Mouse (Mus musculus) MEL (cell line): Measurements from ENCODE around the gene Fam102a. TPM values are rescaled to one million over a fixed set of nuclear protein-coding genes. Genes with fewer than 3 reads are reported as not detected.

Source experiments
- DNase-seq: peaks from one replicate; pipeline ENCODE4 v3.0.0; 2011; ENCODE audit warnings: low read depth, low spot score
- H3K27ac ChIP-seq: 2 replicates; pipeline ENCODE4 v1.5.1; 2012; ENCODE audit warnings: low read depth, mild to moderate bottlenecking, control low read depth, low read length, moderate library complexity; ENCODE audit not compliant: control insufficient read depth
- H3K27me3 ChIP-seq, 2 experiments: fragments of 150-350 bp in 1 of 2; sonication (generic) in 1 of 2; 2 replicates each; pipeline ENCODE4 v1.6.1; 2012; ENCODE audit warnings: low read length in 2 of 2, mild to moderate bottlenecking in 2 of 2, improper control_type of control experiment in 1 of 2, moderate library complexity in 1 of 2; ENCODE audit not compliant: insufficient read depth in 2 of 2, control insufficient read depth in 1 of 2
- H3K36me3 ChIP-seq, 2 experiments: 2 replicates each; pipeline ENCODE4 v1.6.1; 2012 to 2014; ENCODE audit warnings: low read length in 2 of 2, improper control_type of control experiment in 1 of 2, inconsistent platforms in 1 of 2, mild to moderate bottlenecking in 1 of 2; ENCODE audit not compliant: insufficient read depth in 2 of 2, control insufficient read depth in 1 of 2
- H3K4me1 ChIP-seq, 2 experiments: fragments of 150-350 bp in 1 of 2; sonication (generic) in 1 of 2; 2 replicates each; pipeline ENCODE4 v1.6.1; 2012; ENCODE audit warnings: low read length in 2 of 2, improper control_type of control experiment in 1 of 2, mild to moderate bottlenecking in 1 of 2; ENCODE audit not compliant: insufficient read depth in 2 of 2, control insufficient read depth in 1 of 2
- H3K4me3 ChIP-seq, 2 experiments: fragments of 150-350 bp in 1 of 2; sonication (generic) in 1 of 2; 2 replicates each; pipeline ENCODE4 v1.5.1; 2012; ENCODE audit warnings: low read depth in 2 of 2, low read length in 2 of 2, mild to moderate bottlenecking in 2 of 2, moderate library complexity in 2 of 2, control low read depth in 1 of 2, improper control_type of control experiment in 1 of 2; ENCODE audit not compliant: control insufficient read depth in 1 of 2, insufficient read depth in 1 of 2
- H3K79me2 ChIP-seq: 2 replicates; pipeline ENCODE4 v1.6.1; 2012; ENCODE audit warnings: mild to moderate bottlenecking, low read length, moderate library complexity; ENCODE audit not compliant: control insufficient read depth, poor library complexity, insufficient read depth
- H3K9ac ChIP-seq: 2 replicates; pipeline ENCODE4 v1.6.1; 2012; ENCODE audit warnings: low read depth, mild to moderate bottlenecking, control low read depth, low read length, moderate library complexity; ENCODE audit not compliant: control insufficient read depth, poor library complexity, severe bottlenecking
- H3K9me3 ChIP-seq: fragments of 150-350 bp; sonication (generic); replicated peaks from 2 replicates; pipeline ENCODE4 v1.6.1; 2012; ENCODE audit warnings: mild to moderate bottlenecking, low read length, improper control_type of control experiment, moderate library complexity; ENCODE audit not compliant: insufficient read depth
- BHLHE40 ChIP-seq: IDR thresholded peaks from 2 replicates; pipeline ENCODE4 v1.6.1; 2012; ENCODE audit warnings: low read depth, mild to moderate bottlenecking, inconsistent platforms, low read length, improper control_type of control experiment, borderline replicate concordance
- CTCF ChIP-seq, 3 experiments: IDR thresholded peaks in 2 of 3; conservative IDR thresholded peaks in 1 of 3; 2 replicates each; pipeline ENCODE4 v1.5.1; 2011 to 2012; ENCODE audit warnings: low read length in 3 of 3, low read depth in 2 of 3, mild to moderate bottlenecking in 2 of 3, improper control_type of control experiment in 1 of 3, inconsistent platforms in 1 of 3, mixed read lengths in 1 of 3, moderate library complexity in 1 of 3; ENCODE audit not compliant: control insufficient read depth in 1 of 3, insufficient read depth in 1 of 3, poor library complexity in 1 of 3, severe bottlenecking in 1 of 3
- E2F4 ChIP-seq: IDR thresholded peaks from 2 replicates; pipeline ENCODE4 v1.6.1; 2011; ENCODE audit warnings: low read depth, low read length, improper control_type of control experiment, borderline replicate concordance
- ELF1 ChIP-seq: IDR thresholded peaks from 2 replicates; pipeline ENCODE4 v1.6.1; 2014; ENCODE audit warnings: low read depth, mild to moderate bottlenecking, inconsistent platforms, low read length, improper control_type of control experiment, moderate library complexity
- GATA1 ChIP-seq: IDR thresholded peaks from 2 replicates; pipeline ENCODE4 v1.6.1; 2011; ENCODE audit warnings: low read depth, low read length, improper control_type of control experiment
- JUND ChIP-seq: IDR thresholded peaks from 2 replicates; pipeline ENCODE4 v1.6.1; 2011; ENCODE audit warnings: low read depth, mild to moderate bottlenecking, improper control_type of control experiment, low read length
- MAFK ChIP-seq: IDR thresholded peaks from 2 replicates; pipeline ENCODE4 v1.6.1; 2011; ENCODE audit warnings: low read depth, mild to moderate bottlenecking, low read length, improper control_type of control experiment, borderline replicate concordance
- MAX ChIP-seq: IDR thresholded peaks from 2 replicates; pipeline ENCODE4 v1.6.1; 2011; ENCODE audit warnings: low read length, improper control_type of control experiment
- MAZ ChIP-seq: IDR thresholded peaks from 2 replicates; pipeline ENCODE4 v1.6.1; 2012; ENCODE audit warnings: low read depth, mild to moderate bottlenecking, inconsistent platforms, low read length, improper control_type of control experiment
- MXI1 ChIP-seq: IDR thresholded peaks from 2 replicates; pipeline ENCODE4 v1.6.1; 2011; ENCODE audit warnings: mild to moderate bottlenecking, low read depth, low read length, improper control_type of control experiment
- MYB ChIP-seq: IDR thresholded peaks from 2 replicates; pipeline ENCODE4 v1.6.1; 2011; ENCODE audit warnings: mild to moderate bottlenecking, low read depth, low read length, improper control_type of control experiment
- NELFE ChIP-seq: IDR thresholded peaks from 2 replicates; pipeline ENCODE4 v1.6.1; 2011; ENCODE audit warnings: low read depth, low read length, improper control_type of control experiment
- POLR2A ChIP-seq, 2 experiments: IDR thresholded peaks; 2 replicates each; pipeline ENCODE4 v1.6.1; 2011 to 2012; ENCODE audit warnings: low read length in 2 of 2, mild to moderate bottlenecking in 2 of 2, control low read depth in 1 of 2, improper control_type of control experiment in 1 of 2, low read depth in 1 of 2, moderate library complexity in 1 of 2; ENCODE audit not compliant: control insufficient read depth in 1 of 2, insufficient read depth in 1 of 2, poor library complexity in 1 of 2
- POLR2AphosphoS2 ChIP-seq: IDR thresholded peaks from 2 replicates; pipeline ENCODE4 v1.6.1; 2011; ENCODE audit warnings: low read length, improper control_type of control experiment
- POLR2AphosphoS5 ChIP-seq: IDR thresholded peaks from 2 replicates; pipeline ENCODE4 v1.6.1; 2012; ENCODE audit warnings: low read depth, borderline replicate concordance, mild to moderate bottlenecking, inconsistent platforms, low read length, moderate library complexity, mixed read lengths
- RCOR1 ChIP-seq: IDR thresholded peaks from 2 replicates; pipeline ENCODE4 v1.6.1; 2012; ENCODE audit warnings: low read depth, mild to moderate bottlenecking, inconsistent platforms, low read length, improper control_type of control experiment
- SMC3 ChIP-seq: IDR thresholded peaks from 2 replicates; pipeline ENCODE4 v1.6.1; 2011; ENCODE audit warnings: low read depth, low read length, improper control_type of control experiment
- TAL1 ChIP-seq: IDR thresholded peaks from 2 replicates; pipeline ENCODE4 v1.6.1; 2012; ENCODE audit warnings: mild to moderate bottlenecking, inconsistent platforms, low read length, moderate library complexity, mixed read lengths
- TBP ChIP-seq: IDR thresholded peaks from 2 replicates; pipeline ENCODE4 v1.8.0; 2011; ENCODE audit warnings: low read depth, low read length, improper control_type of control experiment
- TCF12 ChIP-seq: IDR thresholded peaks from 2 replicates; pipeline ENCODE4 v1.6.1; 2014; ENCODE audit warnings: low read depth, mild to moderate bottlenecking, inconsistent platforms, low read length, improper control_type of control experiment, moderate library complexity
- UBTF ChIP-seq: IDR thresholded peaks from 2 replicates; pipeline ENCODE4 v1.6.1; 2012; ENCODE audit warnings: low read depth, mild to moderate bottlenecking, inconsistent platforms, low read length, improper control_type of control experiment, moderate library complexity, borderline replicate concordance; ENCODE audit not compliant: insufficient read depth
- USF2 ChIP-seq, 2 experiments: IDR thresholded peaks; 2 replicates each; pipeline ENCODE4 v1.6.1; 2011 to 2012; ENCODE audit warnings: improper control_type of control experiment in 2 of 2, low read length in 2 of 2, borderline replicate concordance in 1 of 2, inconsistent platforms in 1 of 2, low read depth in 1 of 2, mild to moderate bottlenecking in 1 of 2; ENCODE audit not compliant: insufficient read depth in 1 of 2
- ZC3H11A ChIP-seq: IDR thresholded peaks from 2 replicates; pipeline ENCODE4 v1.6.1; 2012; ENCODE audit warnings: low read depth, mild to moderate bottlenecking, inconsistent platforms, low read length, improper control_type of control experiment
- ZMIZ1 ChIP-seq: IDR thresholded peaks from 2 replicates; pipeline ENCODE4 v1.6.1; 2012; ENCODE audit warnings: low read depth, mild to moderate bottlenecking, inconsistent platforms, low read length, improper control_type of control experiment, moderate library complexity
- polyA plus RNA-seq, 2 experiments: library from polyadenylated mRNA; stranded (reverse) in 1 of 2; unstranded in 1 of 2; fragments of >175 nt in 1 of 2; fragments of >200 nt in 1 of 2; gene quantifications; 2 replicates each; pipeline versions ENCODE4 v1.2.1 to v1.2.4; 2012; ENCODE audit warnings: low replicate concordance in 2 of 2, low read depth in 1 of 2; ENCODE audit not compliant: insufficient read length in 2 of 2, insufficient read depth in 1 of 2, missing spikeins in 1 of 2
- total RNA-seq: library from RNA; depleted of rRNA; stranded (reverse); fragments of 300-350 nt; gene quantifications from 2 replicates; pipeline ENCODE4 v1.2.3, GENCODE M21; 2012

Gene Fam102a
- total and polyA plus RNA-seq, 3 experiments, result 1.8 to 2.4 TPM; not detected in 1

GRCm38 (mm10) chr2:32582830-32583799 lies 48.0 kb downstream of the Fam102a start (continued):
- TF ChIP-seq MAX (peak; percentile 84), E2F4 (no peak), TBP (peak; percentile 47; the same call in 1 of the 2 replicates), POLR2AphosphoS5 (no peak), MYB (no peak)
- TF ChIP-seq, all 39 proteins: peak for 21

- H3K27me3 ChIP-seq, result no peaks in the 10 kb centered on the region
- H3K36me3 ChIP-seq, result peaks cover 0 to 22% of the 10 kb centered on the region in 2 experiments; a peak in 3 of 4 replicates
- peaks cover 32% of the 10 kb centered on the region for H3K79me2 ChIP-seq
- no peaks in the 10 kb centered on the region for H3K9me3 ChIP-seq
- DNase-seq, result no peak
- peaks cover 5 to 34% of the 10 kb centered on the region in 2 experiments; a peak in 3 of 4 replicates for H3K4me1 ChIP-seq
- H3K9ac ChIP-seq, result no peak overlapping the region
- TF ChIP-seq BHLHE40 (no peak), ZC3H11A (no peak), MAFK (no peak), USF2 (IDR thresholded peaks at IDR 0.05; ENCODE audit: borderline replicate concordance in 1 of 2, insufficient read depth in 1 of 2, low read depth in 1 of 2, low read length in 2 of 2) (no peak), RCOR1 (no peak)
- TF ChIP-seq, all 39 proteins: peak for 0
- Histone ChIP-seq H3K27ac (no peak overlapping the region), H3K4me3 (no peak overlapping the region)
Measured at GRCm38 (mm10) chr2:32585149-32585714, 50.1 kb downstream of the Fam102a start.

GRCm38 (mm10) chr2:32586871-32587351 lies 51.8 kb downstream of the Fam102a start, which contains the start of gene St6galnac4:
Gene St6galnac4, plus strand, starts transcription at chr2:32587095.
- H3K9ac ChIP-seq, result peak within 1 kb of the TSS; percentile 94
- peaks cover 5 to 28% of the 10 kb centered on the region in 2 experiments; a peak in 3 of 4 replicates for H3K4me1 ChIP-seq
- peaks cover 0 to 21% of the 10 kb centered on the region in 2 experiments; a peak in 3 of 4 replicates for H3K36me3 ChIP-seq
- H3K27me3 ChIP-seq, result no peaks in the 10 kb centered on the region
- H3K27ac ChIP-seq, result peak within 1 kb of the TSS; percentile 61
- H3K79me2 ChIP-seq, result peaks cover 32% of the 10 kb centered on the region
- no peaks in the 10 kb centered on the region for H3K9me3 ChIP-seq
- peak; percentile 97 for DNase-seq
- peak within 1 kb of the TSS; percentile 91 to 98 for H3K4me3 ChIP-seq
- TF ChIP-seq NELFE, result peak; percentile 78
- peak; percentile 66 for TF ChIP-seq MAZ
- TF ChIP-seq POLR2AphosphoS2, result peak; percentile 28; the same call in 1 of the 2 replicates
- TF ChIP-seq E2F4, result no peak
- TF ChIP-seq POLR2A (IDR thresholded peaks at IDR 0.05; ENCODE audit: control insufficient read depth in 1 of 2, insufficient read depth in 1 of 2, low read depth in 1 of 2, low read length in 2 of 2, poor library complexity in 1 of 2), result peak; percentile 76 to 82; a peak in 3 of 4 replicates
- TF ChIP-seq MAX, result 0 out of 2 replicates have a peak, but pooled peaks have one; percentile 7
- peak; percentile 32; the same call in 1 of the 2 replicates for TF ChIP-seq ZMIZ1
- no peak for TF ChIP-seq SMC3
- TF ChIP-seq MYB, result no peak
- no peak for TF ChIP-seq JUND
- TF ChIP-seq TCF12, result 0 out of 2 replicates have a peak, but pooled peaks have one; percentile 40
- no peak for TF ChIP-seq MAFK
- no peak; the same call in 1 of the 2 replicates for TF ChIP-seq MXI1
- 0 out of 2 replicates have a peak, but pooled peaks have one; percentile 9 for TF ChIP-seq TBP
- no peak for TF ChIP-seq ELF1
- TF ChIP-seq UBTF, result no peak
- peak in 2 of 3 experiments; percentile 44 to 66; a peak in 4 of 6 replicates for TF ChIP-seq CTCF (IDR thresholded peaks at IDR 0.05 in 2 of 3, conservative IDR thresholded peaks at IDR 0.05 in 1 of 3; ENCODE audit: control insufficient read depth in 1 of 3, insufficient read depth in 1 of 3, low read depth in 2 of 3, low read length in 3 of 3, poor library complexity in 1 of 3, severe bottlenecking in 1 of 3)
- TF ChIP-seq GATA1, result no peak
- TF ChIP-seq TAL1, result no peak
